Mouse (Mus musculus) stomach, postnatal 0 days (tissue): ENCODE measurements at regions not wholly inside any gene's neighbourhood (a gene's known extent, or its start where the extent isn't known, plus 50 kb on each side); places are given as distances from the start of the nearest gene placed in this dataset.

ENCODE experiments used
- ATAC-seq: fragments of 200-750 bp; cut with Nextera tagmentation; 2 replicates; pipeline ENCODE4 v1.8.0; 2017; ENCODE audit not compliant: low FRiP score, low TSS enrichment
- DNase-seq: peaks from one replicate; pipeline ENCODE4 v3.0.0-alpha.2; 2016; ENCODE audit warnings: low spot score
- H3K27ac ChIP-seq: fragments of 300-500 bp; sonication (generic); replicated peaks from 2 replicates; pipeline ENCODE4 v1.5.1; 2014; ENCODE audit warnings: mild to moderate bottlenecking, control low read depth
- H3K27me3 ChIP-seq: fragments of 300-500 bp; sonication (generic); 2 replicates; pipeline ENCODE4 v1.6.1; 2014; ENCODE audit warnings: low read length; ENCODE audit not compliant: control insufficient read depth, insufficient read depth
- H3K36me3 ChIP-seq: fragments of 300-500 bp; sonication (generic); 2 replicates; pipeline ENCODE4 v1.6.1; 2014; ENCODE audit warnings: low read length, mixed read lengths; ENCODE audit not compliant: control insufficient read depth, insufficient read depth
- H3K4me1 ChIP-seq: fragments of 300-500 bp; sonication (generic); replicated peaks from 2 replicates; pipeline ENCODE4 v1.6.1; 2014; ENCODE audit warnings: antibody characterized with exemption; ENCODE audit not compliant: control insufficient read depth, insufficient read depth
- H3K4me2 ChIP-seq: fragments of 300-500 bp; sonication (generic); replicated peaks from 2 replicates; pipeline ENCODE4 v1.6.1; 2014; ENCODE audit warnings: low read depth, mild to moderate bottlenecking, control low read depth, moderate library complexity
- H3K4me3 ChIP-seq: fragments of 300-500 bp; sonication (generic); 2 replicates; pipeline ENCODE4 v1.5.1; 2014; ENCODE audit warnings: low read depth, low read length, control low read depth
- H3K9ac ChIP-seq: fragments of 300-500 bp; sonication (generic); 2 replicates; pipeline ENCODE4 v1.6.1; 2014; ENCODE audit warnings: mild to moderate bottlenecking, low read length, control low read depth, mixed read lengths
- H3K9me3 ChIP-seq: fragments of 300-500 bp; sonication (generic); 2 replicates; pipeline ENCODE4 v1.6.1; 2016; ENCODE audit warnings: low read length; ENCODE audit not compliant: control insufficient read depth
- CTCF ChIP-seq: IDR thresholded peaks from 2 replicates; pipeline ENCODE4 v1.5.1; 2016; ENCODE audit warnings: antibody characterized with exemption, low read depth, mild to moderate bottlenecking, moderate library complexity
- EP300 ChIP-seq: optimal IDR thresholded peaks from 2 replicates; pipeline ENCODE3; 2016; ENCODE audit warnings: antibody characterized with exemption
- WGBS: fragments of 180-500 bp; shearing (Covaris S2); extraction: QIAGEN DNeasy Blood & Tissue Kit; methylation state at CpG from one replicate; pipeline ENCODE4 v1.1.7; 2014; 5-methylcytosine and 5-hydroxymethylcytosine counted together

DNA sequence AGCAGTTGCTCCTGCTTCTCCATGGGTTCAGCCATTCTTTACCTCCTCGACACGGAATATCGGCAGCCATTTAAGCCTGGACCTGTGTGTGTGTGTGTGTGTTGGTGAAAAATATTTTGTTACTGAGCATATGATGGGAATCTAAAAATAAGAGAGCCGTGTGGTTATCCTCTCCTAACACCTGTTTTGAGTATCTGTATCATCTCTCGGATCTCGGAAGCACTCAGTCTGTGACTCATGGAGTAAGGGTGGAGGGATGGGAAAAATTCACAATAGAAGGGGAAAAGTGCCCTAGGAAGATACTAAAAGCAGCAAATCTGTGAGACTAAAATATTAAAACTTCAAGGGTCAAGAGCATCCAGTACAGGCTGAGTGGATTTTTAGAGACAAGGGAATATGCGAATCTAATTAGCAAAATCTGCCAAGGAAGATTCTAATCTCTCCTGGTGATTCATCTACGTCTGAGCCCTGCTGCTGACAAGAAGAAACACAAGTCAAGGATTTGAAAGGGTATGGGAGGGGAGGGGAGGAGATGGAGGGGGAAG lies 107.1 kb upstream of the Krr1 start:
- TF ChIP-seq CTCF (no peak), EP300 (no peak)
- no peak overlapping the region for H3K9ac ChIP-seq

DNA sequence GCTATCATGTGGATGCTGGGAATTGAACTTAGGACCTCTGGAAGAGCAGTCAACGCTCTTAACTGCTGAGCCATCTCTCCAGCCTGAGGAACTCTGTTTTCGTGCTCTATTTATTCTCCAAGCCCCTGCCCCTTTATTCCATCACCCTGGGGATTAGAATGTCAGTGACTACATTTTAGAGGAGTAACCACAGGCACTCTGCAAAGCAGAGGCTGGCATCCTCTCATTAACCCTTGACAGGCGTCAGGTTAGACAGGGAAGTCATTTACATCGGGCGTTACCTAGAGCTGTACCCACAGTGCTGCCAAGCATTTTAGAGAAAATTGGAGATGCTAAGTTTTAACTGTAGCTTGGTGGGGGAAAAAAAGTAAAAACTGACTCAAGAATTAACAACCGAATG lies 105.4 kb upstream of the Krr1 start:
- no peaks in the 10 kb centered on the region for H3K4me1 ChIP-seq
- no peak for TF ChIP-seq EP300
- H3K9me3 ChIP-seq, result no peaks in the 10 kb centered on the region
- no peak overlapping the region for H3K4me2 ChIP-seq
- H3K27ac ChIP-seq, result no peak overlapping the region
- 53% methylated on average over 6 of the region's 6 CpGs for WGBS
- no peak for ATAC-seq
- H3K9ac ChIP-seq, result no peak overlapping the region
- H3K27me3 ChIP-seq, result no peaks in the 10 kb centered on the region
- H3K4me3 ChIP-seq, result no peak overlapping the region
- no peaks in the 10 kb centered on the region for H3K36me3 ChIP-seq
- no peak for DNase-seq

More for the DNA sequence above, 107.1 kb upstream of the Krr1 start:
- H3K4me2 ChIP-seq, result no peak overlapping the region
- WGBS, result 68% methylated on average over 8 of the region's 8 CpGs
- H3K27me3 ChIP-seq, result no peaks in the 10 kb centered on the region
- no peak for DNase-seq
- no peaks in the 10 kb centered on the region for H3K9me3 ChIP-seq
- H3K27ac ChIP-seq, result no peak overlapping the region
- ATAC-seq, result no peak
- no peaks in the 10 kb centered on the region for H3K36me3 ChIP-seq
- H3K4me3 ChIP-seq, result no peak overlapping the region
- no peaks in the 10 kb centered on the region for H3K4me1 ChIP-seq

DNA sequence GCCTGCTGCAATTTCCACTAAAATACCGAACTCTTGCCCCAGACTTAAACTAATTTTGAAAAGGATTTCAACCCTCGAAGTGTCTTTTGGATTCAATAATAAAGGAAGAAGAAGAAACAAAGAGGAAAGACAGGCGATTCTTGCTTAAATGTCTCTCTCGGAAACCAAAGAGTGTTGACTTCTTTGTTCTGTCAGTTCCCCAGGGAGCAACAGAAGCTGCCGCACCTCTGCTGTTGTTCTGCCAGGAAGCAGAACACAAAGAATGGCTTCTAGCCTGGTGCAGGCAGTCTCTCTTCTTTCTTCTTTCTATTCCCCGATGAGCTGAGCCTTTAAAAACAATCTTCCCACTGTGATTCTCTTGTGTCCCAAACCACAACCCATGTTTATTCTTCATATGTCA lies 104.9 kb upstream of the Krr1 start:
- H3K4me2 ChIP-seq, result no peak overlapping the region
- H3K4me1 ChIP-seq, result no peaks in the 10 kb centered on the region
- no peaks in the 10 kb centered on the region for H3K9me3 ChIP-seq
- H3K27ac ChIP-seq, result no peak overlapping the region
- TF ChIP-seq CTCF (no peak), EP300 (no peak)
- ATAC-seq (no peak), DNase-seq (no peak)
- 25% methylated on average over 6 of the region's 6 CpGs for WGBS
- H3K36me3 ChIP-seq, result no peaks in the 10 kb centered on the region
- no peak overlapping the region for H3K4me3 ChIP-seq
- H3K9ac ChIP-seq, result no peak overlapping the region
- no peaks in the 10 kb centered on the region for H3K27me3 ChIP-seq

DNA sequence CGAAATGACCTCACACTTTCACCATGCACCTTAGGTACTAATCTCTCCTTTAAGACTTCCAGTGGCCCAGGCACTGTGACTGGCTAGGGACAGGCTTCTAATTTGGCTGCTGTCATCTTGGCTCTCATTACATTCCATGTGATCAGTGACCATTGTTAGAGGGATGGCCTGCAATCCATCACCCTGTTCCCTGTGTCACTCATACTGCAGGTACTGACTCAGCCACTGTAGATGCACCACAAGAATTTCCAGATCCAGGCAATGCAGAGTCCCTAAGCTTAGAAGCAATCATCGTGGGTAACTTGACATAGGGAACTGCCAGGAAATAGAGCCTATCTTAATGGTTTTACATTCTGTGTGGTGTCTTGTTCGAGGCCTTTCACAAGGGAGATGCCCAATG lies 92.1 kb upstream of the Krr1 start:
- Histone ChIP-seq H3K9me3 (no peaks in the 10 kb centered on the region), H3K36me3 (no peaks in the 10 kb centered on the region), H3K27me3 (no peaks in the 10 kb centered on the region), H3K4me3 (no peak overlapping the region), H3K9ac (no peak overlapping the region), H3K4me2 (no peak overlapping the region), H3K27ac (no peak overlapping the region), H3K4me1 (no peaks in the 10 kb centered on the region)
- TF ChIP-seq CTCF, result no peak
- no peak for TF ChIP-seq EP300
- DNase-seq, result no peak
- ATAC-seq, result no peak
- 79% methylated on average over 3 of the region's 3 CpGs for WGBS

DNA sequence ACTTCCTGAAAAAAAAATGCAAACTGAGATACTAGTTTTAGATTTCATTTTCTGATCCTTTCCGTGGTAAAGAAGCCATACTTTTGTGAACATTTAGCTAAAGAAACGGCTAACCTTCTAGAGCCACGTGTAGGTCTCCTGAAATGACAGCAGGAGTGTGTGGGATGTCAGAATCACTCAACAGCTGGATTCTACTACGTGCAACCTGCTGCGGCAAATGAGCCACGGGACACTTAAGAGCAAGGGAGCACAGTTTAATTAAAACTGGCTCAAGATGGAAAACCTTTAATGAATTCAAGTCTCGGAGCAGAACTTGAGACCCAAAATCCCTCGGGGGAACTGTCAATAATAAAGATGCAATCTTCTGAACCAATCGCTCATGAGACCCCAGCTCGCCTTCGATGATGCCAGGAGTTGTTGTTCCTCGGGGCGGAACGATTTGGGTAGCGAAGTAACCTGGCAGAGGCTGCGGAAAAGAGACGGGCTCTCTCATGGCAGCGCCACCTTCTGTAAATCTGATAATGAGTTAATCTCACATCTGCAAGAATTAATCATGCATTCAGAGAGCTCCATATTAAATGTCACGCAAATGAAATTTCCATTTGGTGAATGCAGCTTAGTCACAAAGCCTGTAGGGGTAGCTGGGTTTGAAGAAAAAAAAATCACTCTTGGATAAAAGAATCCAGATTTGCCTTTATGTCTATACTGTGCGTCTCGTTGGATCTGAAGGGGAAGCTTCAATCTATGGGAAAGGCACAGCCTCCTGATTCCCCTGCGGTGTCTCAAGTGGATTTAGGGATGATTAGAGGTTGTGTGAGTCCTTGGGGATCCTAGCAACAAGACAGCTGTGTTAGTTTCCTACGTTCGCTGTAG lies 90.9 kb upstream of the Krr1 start:
- no peak overlapping the region for H3K4me3 ChIP-seq

DNA sequence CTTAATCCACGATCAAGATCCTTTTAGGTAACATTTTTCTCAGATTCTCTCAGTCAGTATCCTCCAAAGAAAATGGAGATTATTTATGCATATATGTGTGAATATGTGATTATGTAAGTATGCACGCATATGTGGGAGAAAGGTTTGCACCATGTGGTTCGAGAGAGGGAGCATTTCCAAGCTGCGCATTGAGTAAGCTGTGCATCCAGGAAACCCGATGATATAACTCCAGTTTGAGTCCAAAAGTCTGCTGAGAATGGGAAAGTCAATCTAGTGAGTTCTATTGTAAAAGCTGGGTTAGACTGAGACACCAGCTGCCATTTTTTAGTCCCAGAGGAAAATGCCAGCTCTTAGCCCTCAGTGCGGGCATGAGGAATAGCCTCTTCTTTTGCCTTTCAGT lies 89.9 kb upstream of the Krr1 start:
- H3K4me3 ChIP-seq, result no peak overlapping the region
- ATAC-seq (no peak), DNase-seq (no peak)
- no peak overlapping the region for H3K9ac ChIP-seq
- WGBS, result 91% methylated on average over 6 of the region's 6 CpGs
- no peaks in the 10 kb centered on the region for H3K36me3 ChIP-seq
- TF ChIP-seq EP300 (no peak), CTCF (no peak)
- no peaks in the 10 kb centered on the region for H3K4me1 ChIP-seq
- no peak overlapping the region for H3K4me2 ChIP-seq
- H3K27me3 ChIP-seq, result no peaks in the 10 kb centered on the region
- H3K27ac ChIP-seq, result no peak overlapping the region
- H3K9me3 ChIP-seq, result no peaks in the 10 kb centered on the region

More for the DNA sequence above, 90.9 kb upstream of the Krr1 start:
- no peak overlapping the region for H3K9ac ChIP-seq
- H3K27ac ChIP-seq, result no peak overlapping the region
- no peaks in the 10 kb centered on the region for H3K36me3 ChIP-seq
- 87% methylated on average over 24 of the region's 24 CpGs for WGBS
- DNase-seq, result no peak
- no peak for ATAC-seq
- no peak overlapping the region for H3K4me2 ChIP-seq
- TF ChIP-seq CTCF (no peak), EP300 (no peak)
- no peaks in the 10 kb centered on the region for H3K4me1 ChIP-seq
- no peaks in the 10 kb centered on the region for H3K9me3 ChIP-seq
- no peaks in the 10 kb centered on the region for H3K27me3 ChIP-seq
